Mouse (Mus musculus) T-helper 2 cell (primary cell): ENCODE data around the gene Bbs9.
"Not testable (repeated sequence)": the region's sequence is repeated elsewhere in the genome, so short reads cannot be mapped to it uniquely, and the experiment has no call there.

Experiments used
- in situ Hi-C: fragments of 300-600 bp; cut with MboI, MseI; formaldehyde crosslinking; loops from one replicate; pipeline ENCODE4 v1.15.1; 2025; ENCODE audit warnings: high pct_unique_total_duplicates

Bbs9 gene

DNA sequence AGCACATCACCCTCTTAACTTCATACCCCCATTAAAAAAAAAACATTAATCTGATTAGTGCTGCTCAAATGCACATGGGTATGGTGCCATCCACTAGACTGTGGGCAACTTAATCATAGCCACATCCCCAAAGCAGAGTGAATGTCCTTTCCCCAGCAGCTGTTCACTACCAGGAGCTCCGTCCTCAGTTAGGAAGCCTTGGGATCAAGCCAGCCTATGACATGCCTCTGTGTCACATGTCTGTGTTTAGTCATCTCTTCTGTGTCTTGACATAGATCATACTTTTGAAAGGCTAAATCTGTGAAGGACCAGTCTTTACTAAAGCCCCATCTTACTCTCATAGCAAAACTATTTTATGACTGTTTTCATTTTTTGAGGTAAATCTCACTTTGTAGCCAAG is 205.0 kb downstream of the Bbs9 start:
- in situ Hi-C loops, result no loop called here

DNA sequence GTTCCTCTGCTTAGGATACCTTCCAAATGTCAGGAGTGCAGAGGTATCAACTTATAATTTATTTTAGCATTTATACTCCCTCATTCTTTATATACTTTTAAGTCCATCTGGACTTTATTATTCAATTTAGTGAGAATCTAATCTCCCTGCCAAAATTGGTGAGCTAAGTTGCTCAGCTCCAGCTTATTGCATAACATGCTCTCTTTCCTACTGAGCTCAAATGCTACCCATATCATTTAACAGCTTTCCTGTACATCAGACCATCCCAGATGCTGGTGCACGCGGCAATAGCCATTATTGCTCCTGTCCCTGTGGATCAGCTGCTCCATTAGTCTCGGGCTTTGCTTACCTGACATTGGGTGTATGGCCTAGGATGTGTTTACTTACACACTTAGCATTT is 208.3 kb downstream of the Bbs9 start:
- in situ Hi-C loops, result no loop called here

DNA sequence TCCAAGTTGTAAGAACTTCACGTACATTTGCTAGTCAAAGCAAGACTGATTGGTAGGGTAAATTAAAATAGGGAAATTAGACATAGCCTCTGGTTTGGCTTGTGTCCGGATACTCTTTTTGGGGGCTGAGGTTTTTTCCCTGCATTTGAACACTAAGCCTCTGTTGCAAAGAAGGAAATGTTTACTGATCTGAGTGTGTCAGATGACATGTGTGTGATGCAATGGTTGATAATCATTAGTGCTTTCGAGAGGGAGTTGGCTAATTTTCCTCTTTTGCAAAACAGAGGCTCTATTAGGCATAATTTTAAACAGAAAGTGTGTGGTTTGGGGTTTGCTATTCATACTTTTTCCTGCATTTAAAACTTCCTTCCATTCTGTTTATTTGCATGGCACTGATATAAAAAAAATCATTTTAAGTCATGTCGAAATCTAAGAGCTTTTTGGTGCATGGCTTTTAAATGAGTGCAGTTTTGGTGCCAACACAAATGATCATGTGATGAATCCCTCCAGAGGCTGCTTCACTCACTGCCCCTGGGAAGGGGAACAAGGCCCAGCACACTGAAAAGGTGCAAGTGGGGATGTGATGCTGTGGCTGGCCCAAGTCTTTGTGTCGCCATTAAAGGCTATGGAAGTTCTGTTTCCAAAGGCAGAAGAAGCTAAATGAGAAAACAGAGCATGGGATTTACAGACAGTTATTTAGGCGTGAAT is 211.4 kb downstream of the Bbs9 start:
- in situ Hi-C loops, result no loop called here

DNA sequence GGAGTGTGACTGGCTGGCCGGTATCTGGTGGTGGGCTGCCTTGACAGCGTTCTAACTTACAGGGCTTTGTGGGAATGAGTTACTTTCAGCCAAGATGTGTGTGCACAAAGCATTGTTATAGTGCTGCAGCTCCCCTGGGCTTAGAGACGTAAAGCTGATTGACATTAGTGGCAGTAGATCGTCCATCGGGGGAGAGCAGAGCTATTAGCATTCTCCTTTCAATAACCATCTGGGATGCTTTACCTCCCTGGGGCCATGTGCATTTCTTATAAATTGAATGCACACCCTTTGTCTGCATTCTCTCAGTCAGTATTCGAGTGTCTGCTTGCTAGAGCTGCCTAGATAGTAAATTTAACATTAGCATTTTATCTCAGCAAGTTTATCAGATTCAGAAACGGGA is 214.7 kb downstream of the Bbs9 start:
- in situ Hi-C loops, result no loop called here

DNA sequence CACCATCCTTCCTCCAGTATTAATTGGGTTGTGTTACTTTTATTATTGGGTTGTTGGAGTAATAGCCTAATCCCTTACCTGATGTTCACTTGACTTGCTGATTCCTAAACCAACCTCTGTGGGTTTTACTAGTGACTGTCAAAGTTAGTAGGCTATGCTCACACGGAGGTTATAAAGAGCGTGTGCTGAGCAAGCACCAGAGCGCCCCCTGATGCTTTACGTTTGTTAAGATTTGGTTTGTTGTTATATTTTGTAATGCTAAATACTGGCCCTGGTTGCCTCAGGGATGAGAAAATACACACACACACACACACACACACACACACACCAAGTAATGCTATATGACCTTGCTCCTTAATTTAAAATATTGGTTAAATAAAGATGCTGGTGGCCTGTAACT is 219.9 kb downstream of the Bbs9 start:
- in situ Hi-C loops, result no loop called here

DNA sequence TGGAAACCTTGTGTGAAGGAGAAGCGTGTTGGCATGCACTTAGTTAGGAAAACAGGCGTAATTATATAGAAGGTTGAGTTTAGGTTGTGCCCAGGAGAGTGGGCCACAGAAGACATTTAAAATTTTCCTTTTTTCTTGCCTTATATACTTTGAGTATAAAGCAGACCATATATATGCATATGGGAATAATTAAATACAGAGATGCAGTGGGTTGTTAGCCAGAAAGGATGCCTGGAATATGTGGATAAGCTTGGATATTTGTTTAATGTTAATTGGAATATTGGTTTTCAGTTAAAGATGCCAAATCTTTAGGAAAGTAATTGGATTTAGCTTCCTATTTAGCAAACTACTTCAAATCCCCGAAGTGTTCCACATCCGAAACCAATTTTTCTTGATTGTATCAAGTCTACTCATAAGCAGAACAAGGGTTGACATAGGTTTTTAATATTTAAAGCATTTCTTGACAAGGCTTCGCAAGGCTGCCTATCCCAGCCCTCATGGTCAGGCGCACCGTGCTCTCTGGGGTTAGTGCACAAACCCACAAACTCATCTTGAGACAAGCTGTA is 221.4 kb downstream of the Bbs9 start:
- in situ Hi-C loops, result no loop called here

DNA sequence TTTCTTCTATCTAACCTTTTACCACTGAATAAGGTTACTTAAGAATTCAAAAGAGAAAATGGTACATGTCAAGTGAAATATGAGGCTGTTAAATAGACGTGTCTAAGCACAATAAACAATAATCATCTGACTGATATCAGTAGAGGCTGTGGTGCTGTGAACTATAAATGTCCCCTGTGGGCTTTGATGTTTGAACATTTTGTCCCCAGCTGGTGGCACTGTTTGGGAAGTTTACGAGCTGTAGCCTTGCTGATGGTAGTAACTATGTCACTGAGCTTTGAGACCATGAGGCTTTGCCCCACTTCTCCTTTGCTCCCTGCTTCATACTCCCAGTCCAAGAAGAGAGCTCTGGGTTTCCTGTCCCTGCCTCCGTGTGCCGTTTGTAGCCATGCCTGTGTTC is 222.3 kb downstream of the Bbs9 start:
- in situ Hi-C loops, result no loop called here

DNA sequence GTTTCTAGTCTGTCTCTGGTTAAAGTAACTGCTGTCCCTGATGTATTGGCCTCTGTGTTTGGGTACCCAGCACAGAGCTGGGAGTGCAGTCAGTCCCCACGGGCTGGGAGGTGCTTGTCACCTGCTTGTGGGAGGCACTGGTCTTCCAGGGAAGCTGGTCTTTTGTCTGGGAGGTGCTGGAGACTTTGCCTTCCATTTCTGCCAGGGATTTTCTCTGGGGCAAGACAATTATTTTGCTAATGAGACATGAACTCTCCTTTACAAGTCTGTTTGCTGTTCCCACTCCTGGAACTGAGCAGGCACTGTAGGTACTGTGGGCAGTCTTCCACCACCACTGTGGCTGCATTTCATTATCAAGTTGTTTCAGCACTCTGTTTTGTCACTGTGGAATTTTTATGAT is 223.0 kb downstream of the Bbs9 start:
- in situ Hi-C loops, result no loop called here

DNA sequence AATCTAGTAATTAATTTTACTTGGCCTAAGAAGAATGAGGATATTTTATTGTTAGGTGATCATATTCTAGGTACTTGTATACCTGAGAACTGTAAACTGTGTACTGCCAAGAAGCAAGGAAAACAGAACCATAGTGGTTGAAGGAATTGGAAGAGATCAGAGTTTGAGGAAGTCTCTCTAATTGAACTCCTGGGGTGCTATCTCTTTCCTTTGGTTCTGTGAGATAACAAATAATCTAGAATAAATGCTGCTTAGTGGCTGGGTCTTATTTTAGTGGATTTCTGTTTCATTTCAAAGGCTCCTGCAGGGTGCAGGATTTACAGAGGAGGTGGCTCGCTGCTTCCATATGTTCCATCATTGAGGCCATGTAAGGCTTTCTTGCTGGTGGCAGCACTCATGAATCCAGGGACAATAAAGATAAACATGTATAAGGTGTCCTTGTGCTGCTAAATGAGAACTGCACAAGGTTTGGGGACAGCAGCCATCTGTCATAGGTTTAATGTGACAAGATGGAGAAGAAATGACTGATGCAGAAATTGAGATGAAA is 226.6 kb downstream of the Bbs9 start:
- in situ Hi-C loops, result loop anchor here (10.0 kb wide), 1 partner anchor 77 kb away; no protein-coding TSS in a partner anchor

DNA sequence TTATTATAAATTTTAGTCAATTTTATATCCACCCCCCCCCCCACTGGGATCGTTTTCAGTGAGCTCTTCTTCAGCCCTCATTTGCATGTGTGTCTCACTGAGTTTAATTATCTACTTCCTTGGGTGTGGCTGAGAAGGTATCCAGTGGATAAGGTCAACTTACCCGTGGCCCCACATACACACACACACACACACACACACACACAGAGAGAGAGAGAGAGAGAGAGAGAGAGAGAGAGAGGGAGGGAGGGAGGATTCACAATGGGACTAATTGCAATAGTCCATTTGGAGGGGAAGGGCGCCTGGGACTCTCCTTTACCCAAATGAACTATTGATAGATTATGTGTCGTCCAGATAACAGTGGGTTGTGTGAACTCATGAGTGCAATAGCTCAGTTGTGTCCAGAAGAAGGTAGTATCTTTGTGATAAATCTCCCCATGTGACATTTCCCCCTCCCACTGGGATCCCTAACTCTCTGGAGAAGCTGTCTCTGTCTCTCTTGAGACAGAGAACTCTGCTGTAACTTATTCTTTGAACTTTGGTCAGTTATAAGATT is 227.4 kb downstream of the Bbs9 start:
- in situ Hi-C loops, result loop anchor here (10.0 kb wide), 1 partner anchor 78 kb away; no protein-coding TSS in a partner anchor

DNA sequence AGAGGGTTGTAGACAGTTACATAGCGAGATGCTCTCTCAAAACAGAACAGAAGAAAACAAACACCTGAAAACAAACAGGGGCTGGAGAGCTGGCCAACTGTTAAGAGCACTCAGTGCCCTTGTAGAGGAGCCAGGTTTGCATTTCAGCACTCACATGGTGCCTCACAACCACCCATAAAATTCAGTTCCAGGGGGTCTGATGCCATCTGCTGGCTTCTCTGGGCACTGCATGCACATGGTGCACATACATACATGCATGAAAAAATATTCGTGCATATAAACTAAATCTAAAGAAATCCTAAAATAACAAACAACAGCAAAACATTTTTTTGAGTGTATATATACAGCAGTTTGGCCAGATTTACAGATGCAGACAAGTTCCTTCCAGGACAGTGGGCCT is 228.0 kb downstream of the Bbs9 start:
- in situ Hi-C loops, result loop anchor here (10.0 kb wide), 1 partner anchor 79 kb away; no protein-coding TSS in a partner anchor

DNA sequence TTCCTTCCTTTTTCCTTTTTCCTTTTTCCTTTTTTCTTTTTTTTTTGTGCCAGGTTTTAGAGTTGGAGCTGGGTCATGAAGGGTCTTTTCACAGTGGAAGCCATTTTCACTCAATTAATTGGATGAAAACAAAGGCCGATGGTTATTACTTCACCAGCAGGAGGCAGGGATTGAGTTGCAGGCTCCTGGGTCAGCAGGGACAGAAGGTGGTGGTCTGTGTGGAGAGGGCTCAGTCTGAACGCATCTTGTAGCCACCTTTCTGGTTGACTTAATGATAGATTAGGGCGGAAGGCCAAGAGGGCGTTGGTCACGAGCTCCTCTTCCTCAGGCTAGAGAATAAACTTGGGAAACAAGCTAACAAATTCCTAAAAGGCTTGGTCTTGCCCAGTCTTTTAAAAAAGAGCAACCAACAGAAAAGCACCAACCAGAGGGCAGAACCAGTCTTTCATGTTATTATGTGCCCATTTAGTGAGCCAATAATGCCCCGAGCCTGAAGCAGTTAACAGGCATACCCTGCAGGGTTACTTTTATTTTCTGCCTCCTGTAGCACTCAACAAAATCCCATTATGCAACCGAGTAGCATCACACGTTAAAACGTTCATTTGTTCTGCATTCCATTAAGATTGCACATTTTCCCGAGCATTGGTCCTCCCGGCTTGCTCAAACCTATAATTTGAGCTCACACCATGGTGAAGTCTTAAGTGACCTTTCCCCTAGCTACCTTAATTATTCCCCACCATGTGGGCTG is 231.8 kb downstream of the Bbs9 start:
- in situ Hi-C loops, result loop anchor here (5.0 to 10.0 kb wide), 2 partner anchors 83 to 150 kb away; no protein-coding TSS in a partner anchor

DNA sequence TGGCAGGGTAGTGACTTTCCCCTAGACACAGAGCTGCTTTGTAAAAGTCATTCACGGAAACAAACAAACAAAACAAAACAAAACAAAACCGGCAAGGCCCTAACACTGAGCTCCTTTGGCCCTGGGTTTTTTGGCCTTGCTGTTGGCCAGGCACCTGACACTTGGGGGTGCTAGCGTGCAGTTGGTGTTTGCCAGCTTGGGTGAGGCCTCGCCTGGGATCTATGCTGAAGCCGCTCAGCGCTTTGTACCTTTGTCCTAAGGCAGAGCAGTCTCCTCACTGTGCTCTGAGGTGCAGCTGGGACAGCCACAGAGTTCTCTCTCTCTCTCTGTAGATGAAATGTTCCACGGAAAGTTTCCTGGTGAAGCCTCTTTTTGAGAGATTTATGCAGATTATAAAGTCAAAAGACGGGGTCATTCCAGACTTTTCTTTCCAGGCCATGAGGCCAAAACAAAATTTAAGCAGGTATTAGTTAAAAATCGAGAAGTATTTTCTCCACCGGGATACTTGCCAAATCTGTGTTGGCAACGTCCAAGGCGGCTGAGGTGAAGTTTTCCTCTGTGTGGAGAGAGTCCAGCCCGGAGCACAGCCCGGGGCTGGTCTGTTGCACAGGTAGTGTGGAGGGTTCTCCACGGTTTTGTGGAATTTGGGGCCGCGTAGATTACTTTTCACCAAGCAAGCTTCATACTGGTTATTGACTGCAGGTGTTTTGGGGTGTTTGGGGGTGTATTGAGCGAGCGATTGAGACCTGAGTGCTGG is 233.6 kb downstream of the Bbs9 start:
- in situ Hi-C loops, result loop anchor here (5.0 to 10.0 kb wide), 2 partner anchors 84 to 152 kb away; no protein-coding TSS in a partner anchor

DNA sequence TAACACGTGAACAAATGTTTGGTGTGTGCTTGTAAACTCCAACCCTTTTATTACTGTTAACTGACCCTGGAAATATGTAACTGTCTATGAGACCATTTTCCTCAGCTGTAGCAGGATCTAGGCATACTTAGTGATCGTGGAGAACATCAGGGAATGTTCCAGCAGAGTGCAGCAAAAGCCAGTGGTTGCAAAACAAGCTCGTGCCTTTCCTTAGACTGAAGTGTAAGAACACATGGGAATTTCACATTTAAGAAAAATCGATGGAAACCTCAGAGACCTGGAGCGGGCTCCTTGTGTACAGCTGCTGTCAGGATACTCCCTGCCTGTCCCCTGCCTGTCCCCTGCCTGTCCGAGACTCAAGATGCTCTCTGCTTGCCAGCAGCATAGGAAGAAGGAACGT is 234.5 kb downstream of the Bbs9 start:
- in situ Hi-C loops, result no loop called here

DNA sequence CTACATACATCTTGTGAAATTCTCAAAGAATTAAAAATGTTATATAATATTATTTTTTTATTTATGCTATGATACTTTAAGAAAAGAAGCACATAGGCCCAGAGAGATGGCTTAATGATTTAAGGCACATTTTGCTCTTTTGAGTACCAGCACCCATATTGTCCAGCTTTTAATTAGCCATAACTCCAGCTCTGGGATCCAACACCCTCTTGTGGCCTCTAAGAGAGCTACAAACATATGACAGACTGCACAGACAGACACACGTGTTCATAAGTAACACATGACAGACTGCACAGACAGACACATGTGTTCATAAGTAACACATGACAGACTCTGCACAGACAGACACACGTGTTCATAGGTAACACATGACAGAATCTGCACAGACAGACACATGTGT is 235.8 kb downstream of the Bbs9 start:
- in situ Hi-C loops, result no loop called here

DNA sequence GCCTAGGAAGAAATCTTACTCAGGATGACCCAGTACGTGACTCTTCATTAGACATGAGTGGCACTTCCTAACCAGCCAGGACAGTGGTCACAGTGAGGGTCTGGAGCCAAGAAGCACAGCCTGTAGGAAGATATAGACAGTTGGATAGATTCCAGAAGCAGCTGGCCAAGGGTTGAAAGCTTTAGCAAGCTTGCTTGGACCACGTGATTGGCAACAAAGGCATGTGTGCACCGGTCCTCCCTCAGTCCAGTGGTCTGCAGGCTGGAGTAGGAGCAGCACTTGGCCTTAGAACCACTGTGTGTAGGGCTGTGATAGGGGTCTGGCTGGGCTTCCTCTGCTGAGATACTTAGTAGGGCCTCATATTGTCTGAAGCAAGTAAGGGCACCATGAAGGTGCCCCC is 237.2 kb downstream of the Bbs9 start:
- in situ Hi-C loops, result no loop called here

DNA sequence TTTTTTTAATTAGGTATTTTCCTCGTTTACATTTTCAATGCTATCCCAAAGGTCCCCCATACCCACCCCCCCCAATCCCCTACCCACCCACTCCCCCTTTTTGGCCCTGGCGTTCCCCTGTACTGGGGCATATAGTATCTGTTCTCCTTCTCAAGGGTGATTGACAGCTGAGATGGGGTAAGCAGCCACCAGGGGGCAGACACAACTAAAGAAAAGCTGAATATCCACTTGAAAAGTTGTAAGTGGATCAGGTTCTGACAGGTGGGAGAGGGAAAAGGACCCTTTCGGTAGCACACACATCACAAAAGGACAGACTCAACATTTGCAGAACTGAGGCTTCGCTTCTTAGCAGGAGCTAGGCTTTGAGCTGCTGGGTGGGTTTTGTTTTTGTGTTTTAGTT is 237.8 kb downstream of the Bbs9 start:
- in situ Hi-C loops, result not testable (repeated sequence)

DNA sequence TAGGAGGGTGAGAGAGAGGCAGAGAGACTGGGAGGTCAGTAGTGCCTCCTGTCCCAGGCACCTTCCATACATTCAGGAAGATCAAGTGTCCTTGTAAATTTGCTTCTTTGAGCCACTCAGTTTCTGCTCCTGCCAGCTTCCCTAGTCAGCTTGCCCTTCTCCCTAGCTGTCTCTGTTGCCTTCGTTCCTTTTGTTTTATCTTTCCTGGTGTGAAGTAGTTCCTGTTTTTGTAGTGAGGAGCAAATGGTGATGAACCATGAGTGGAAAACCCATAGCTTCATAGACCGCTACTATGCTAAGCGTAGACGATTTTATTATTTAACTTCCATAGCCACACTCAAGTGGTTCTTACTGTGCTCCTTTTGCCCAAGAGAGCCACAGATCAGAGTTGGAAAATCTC is 242.1 kb downstream of the Bbs9 start:
- in situ Hi-C loops, result no loop called here

DNA sequence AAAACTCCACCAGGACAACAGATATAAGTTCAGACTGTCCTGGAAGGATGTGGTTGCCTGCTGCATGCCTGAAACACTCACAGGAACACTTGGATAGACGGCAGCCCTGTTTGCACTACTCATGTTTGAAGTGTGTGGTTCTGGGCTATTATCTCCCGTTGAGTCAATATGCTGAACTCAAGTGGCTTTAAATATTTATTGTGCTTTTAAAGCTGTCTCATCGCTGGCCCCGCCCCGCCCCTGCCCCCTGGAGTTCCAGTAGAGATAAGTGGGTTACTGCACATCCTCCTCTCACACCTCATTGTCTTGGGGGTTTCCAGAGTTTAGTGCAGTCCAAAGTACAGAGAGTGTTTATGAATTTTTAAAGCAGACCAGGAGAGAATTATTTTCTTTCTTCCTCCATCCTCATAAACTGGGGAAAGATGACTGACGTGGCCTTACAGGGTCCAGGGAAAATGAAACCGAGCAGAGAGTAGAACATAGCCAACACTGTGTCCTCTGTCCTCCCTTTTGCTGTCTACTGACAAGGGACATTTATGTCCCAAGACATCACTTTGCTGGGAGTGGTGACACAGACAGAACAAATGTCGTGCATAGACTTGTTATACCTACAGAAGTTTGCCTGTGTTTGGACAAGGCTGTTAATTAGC is 242.8 kb downstream of the Bbs9 start:
- in situ Hi-C loops, result no loop called here

DNA sequence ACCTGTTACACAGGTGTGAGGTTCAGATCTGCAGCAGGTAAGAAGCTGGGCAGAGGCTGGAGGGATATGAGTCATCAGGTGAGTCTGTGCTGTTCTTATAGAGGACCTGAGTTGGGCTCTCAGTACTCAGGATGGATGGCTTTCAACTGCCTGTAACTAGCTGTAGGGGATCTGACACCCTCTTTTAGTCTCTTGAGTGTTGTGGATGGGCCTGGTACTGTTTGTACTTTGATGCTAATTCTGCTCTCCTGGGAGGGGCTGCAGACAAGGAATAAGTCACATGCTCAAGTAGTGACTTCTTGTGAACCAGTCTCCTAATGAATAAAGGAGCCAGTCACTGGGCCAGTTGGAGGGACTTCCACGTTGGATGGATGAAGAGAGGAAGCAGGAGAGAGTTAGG is 257.1 kb downstream of the Bbs9 start:
- in situ Hi-C loops, result no loop called here

DNA sequence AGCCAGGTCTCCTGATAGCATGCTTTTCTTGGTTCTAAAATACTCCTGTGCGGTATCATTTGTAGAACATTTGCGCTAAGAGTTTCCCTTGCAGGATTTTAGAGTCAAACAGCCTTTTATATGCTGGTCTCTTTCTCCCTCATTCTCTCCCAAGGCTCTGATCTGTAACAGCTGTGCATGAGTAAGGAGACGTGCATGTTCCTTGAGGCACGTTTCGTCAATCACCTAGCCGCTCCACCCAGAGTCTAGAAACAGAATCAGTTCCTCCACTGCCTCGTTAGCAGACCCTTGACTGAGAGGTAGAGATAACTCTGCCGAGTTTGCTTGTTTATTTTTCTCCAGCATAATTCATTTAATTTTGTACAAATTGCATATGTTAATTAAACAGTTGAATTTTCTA is 259.4 kb downstream of the Bbs9 start:
- in situ Hi-C loops, result no loop called here
